Mouse (Mus musculus) adrenal gland, adult 18-20 months (tissue): ENCODE measurements at regions not wholly inside any gene's neighbourhood (a gene's known extent, or its start where the extent isn't known, plus 50 kb on each side); places are given as distances from the start of the nearest gene placed in this dataset.

ENCODE experiments used
- DNase-seq, 2 experiments: peaks; one replicate each; pipeline ENCODE4 v3.0.0; 2021 to 2022; ENCODE audit warnings: low spot score in 2 of 2

DNA sequence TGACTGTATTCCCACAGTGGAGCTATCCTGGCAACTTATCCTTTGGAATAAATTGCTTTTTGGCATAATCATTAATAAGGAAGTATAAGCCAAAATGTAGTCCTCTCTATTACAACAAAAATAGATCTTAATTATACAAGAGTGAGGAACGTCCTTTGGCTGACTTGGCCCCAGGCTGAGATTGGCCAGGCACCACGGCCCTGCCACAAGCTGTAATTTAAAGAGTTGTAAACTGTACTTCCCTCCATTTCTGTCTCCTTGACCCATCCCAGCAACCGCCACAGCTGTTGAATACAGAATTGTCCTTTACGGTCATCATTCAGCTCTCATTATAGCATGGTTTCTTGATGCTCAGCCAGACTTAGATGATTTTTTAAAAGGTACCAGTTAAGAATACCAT is 119.6 kb upstream of the Smad1 start:
- DNase-seq, result no peak

DNA sequence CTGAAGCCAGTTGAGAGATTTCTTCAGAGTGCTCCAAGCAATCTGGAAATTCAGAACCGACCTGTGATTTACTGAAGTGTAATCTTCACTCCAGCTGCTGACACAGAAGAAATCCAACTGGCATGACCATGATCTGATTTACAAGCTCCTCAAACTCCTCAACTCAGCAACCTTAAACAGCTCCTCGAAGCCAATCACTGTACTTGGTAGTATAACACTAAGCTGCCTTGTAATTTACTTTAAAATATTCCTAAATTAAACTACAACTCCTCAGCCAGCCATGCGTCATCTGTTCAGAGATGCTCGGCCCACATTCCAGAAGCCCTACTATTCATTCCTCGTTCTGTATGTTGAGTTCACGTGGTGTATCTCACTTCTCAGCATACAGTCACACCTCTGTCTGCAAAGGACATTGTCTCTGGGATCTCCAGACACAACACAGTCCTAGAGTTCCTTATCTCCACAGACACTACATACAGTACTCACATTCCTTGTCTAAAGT is 116.0 kb upstream of the Smad1 start:
- no peak for DNase-seq

DNA sequence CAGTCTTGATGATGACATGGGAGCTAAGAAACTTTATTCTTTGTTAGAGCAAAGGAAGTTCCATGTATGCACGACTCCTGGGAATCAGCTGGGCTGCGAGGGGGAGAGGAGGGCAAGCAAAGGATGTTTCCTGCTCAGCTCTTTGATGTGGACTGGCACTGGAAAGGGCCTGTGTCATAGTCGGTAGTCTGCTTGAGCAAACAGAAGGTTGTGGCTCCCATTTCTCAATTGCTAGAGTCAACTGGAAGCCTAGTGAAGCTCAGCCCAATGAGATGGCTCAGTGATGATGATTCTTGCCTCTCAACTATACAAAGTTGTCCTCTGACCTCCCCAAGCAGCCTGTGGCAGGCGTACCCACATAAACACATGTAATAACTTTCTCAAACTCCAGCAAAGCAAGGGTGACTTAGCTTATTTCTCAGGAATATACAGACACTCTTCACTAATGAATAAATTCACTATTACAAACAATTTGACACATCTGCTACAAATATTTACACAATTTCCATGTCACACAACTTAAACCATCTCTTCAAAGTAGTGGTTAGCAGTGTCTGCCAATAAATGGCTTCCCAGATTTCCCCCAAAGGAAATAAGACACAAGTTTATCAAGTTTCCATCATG is 115.4 kb upstream of the Smad1 start:
- no peak for DNase-seq

DNA sequence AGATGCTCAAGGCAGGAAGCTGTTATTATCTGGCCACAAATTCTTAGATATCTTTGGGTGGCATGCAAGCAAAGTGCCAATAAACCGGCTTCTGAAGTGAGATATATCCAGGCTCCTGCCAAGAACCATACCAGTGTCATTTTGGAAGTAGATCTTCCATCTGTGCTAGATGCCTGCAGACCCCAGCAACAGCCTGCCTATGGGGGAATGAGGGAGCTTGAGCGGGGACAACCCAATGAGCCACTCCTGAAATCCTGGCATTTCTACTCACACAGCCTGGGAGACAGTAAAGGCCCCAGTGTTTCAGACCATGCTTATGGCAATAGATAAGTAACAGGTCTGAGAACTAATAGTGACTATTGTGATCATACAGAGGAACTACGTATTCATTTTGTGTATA is 109.3 kb upstream of the Smad1 start:
- no peak for DNase-seq

DNA sequence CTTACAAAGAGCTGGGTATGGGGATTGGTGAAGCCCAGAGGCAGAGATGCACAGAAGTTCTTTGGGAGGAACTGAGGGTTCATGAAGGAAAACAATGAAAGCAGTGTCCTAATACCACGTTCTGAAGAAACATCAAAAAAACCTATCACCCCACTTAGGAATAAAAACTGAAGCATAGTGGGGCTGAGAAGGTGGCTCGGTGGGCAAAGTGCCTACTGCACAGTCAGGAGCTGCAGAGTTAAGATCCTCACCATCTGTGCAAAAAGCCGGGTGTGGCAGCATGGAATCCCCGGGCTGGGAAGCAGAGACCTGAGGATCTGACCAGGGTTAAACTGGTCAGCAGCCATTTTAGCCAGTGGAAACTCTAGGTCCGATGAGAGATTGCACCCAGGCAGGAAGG is 106.1 kb upstream of the Smad1 start:
- no peak for DNase-seq

DNA sequence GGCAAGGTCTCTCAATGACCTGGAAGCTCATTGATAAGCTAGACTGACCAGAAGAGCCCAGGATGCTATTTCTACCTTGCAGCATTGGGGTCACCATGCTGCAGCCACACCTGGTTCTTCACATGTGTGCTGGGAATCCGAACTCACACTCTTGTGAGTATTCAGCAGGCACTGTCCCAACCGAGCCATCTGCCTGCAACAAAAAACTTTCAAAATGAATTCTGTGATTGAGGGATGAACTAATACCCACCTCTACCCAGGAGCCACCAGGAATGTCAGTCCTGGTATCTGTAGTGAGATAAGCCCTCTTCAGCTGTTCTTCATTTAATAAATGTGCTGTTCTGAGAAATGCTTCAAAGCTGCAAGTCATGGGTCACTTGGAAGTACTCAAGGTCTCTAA is 104.6 kb upstream of the Smad1 start:
- no peak for DNase-seq

DNA sequence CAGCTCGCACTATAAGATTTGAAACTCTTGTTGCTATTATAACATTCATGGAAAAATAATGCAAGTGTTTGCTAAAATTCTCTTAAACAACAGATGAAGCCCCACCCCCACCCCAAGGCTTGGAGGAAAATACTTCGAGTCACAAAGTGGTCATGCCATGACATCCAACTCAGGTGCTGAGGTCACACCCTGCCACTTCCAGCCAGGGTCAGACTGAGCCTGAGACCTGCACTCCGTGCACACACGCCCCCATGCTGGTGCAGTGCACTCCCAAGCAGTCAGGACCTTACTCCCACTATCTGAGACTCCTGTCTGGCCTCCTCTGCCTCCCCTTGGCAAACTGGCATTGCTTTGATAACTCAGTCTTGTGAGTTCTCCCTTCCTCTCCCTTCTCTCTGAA is 102.7 kb upstream of the Smad1 start:
- DNase-seq, result no peak

DNA sequence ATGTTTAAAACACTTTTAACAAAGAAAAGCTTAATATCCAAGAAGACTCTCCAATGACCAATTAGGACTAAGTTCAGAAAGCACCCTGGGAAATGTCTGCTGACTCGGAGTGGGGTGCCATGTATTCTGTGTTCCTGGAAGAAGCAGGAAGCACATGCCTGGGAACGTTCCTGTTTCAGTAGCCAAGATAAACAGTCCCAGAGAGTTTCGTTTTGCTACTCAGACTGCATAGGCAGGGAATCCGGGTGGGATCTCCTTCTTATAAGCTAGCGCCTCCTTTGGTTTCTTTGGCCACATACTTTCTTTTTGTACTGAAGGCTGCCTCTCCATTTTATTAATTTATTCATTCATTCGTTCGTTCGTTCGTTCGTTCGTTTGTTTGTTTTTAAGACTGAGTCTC is 101.9 kb upstream of the Smad1 start:
- no peak for DNase-seq

DNA sequence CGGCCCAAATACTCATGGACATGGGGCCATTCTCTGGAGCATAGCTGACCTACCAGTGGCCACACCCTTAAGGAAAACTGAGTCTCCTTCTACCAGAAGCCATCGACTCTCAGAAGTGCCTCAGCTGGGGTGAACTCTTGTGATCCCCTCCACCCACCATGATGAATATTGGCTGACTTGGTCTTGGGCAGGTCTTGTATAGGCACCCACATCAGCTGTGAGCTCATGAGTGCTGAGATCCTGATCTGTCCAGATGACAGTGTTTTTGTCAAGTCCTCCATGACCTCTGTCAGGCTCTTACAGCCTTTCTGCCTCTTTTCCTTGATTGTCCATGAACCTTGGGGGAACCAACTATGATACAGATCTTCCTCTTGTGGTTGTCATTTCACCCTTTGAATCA is 99.9 kb upstream of the Smad1 start:
- no peak for DNase-seq

DNA sequence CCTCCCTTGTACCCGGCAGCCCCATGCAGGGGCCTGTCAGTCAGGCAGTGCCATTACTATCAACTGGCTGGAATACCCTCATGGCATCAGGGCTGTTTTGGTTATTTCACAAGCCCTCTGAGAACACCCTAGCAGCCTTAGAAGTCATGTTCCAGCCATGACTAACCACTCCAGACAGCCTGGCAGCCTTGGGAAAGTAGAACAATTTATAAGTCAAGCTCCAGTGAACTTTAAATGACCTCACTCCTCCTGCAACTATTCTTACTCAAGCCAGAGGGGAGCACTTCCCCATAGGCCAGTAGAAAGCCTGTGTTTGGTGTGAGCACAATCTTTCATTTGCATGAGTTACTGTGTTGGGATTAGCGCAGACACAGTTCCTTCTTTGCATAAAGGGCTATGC is 99.3 kb upstream of the Smad1 start:
- DNase-seq, result peak in 1 of 2 experiments; percentile 11

DNA sequence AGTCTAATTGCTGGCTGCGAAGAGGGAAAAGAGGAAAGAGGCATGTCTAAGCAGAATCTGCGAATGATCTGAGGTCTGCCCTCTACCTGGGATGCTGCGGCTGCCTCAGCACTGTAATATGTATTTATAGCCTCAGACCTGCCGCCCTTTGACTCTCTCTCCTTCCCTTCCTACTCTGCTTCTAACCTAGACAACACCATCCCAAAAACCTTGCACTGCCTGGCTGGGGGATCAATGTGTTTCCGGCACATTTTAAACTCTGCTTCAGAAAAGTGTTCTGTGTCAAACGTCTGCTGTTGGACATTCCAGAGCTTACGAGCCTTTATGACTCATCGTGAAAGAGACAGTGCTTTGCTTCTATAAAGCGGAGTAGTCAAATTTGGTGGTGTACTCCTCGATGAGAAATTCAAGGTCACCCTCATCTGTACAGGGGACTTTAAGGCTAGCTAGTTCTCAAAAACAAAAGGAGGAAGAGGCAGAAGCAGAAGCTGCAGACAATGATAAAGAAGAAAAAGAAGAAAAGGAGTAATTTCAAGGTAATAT is 91.9 kb upstream of the Smad1 start:
- no peak for DNase-seq

DNA sequence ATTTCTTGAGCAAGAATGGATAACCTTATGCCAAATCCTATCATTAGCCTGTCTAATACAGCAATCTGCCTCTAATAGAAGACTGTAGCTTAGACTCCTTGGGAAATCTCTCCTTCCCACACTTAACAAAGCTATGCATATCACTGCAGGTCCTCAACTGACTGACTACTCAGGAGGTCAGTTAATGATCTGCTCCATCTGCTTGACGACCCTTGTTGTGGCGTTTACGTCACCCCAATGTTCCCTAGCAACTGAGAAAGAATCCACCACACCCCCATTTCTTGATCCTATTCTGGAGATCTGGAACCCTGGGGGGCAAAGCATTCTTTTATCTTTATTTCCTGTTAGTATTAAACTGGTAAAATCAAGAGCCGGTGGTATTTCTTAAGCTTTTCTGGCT is 91.4 kb upstream of the Smad1 start:
- DNase-seq, result no peak

DNA sequence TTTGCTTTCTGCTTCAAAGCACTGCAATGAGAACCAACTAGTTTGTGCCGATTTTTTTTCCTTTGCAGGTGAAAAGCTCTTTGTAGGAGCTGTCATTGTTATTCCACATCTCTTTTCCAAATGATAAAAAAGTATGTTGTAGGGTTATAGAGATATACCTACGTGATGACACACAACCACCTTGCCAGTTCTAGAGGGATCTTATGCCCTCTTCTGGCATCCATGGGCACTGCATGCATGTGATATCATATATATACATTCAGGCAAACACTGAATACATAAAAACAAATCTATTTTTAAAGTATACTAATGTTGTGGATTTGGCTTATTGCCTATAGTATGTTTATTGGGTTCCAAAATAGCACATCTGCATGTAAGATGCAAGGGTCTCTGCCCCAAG is 89.5 kb upstream of the Smad1 start:
- DNase-seq, result peak in 1 of 2 experiments; percentile 31

DNA sequence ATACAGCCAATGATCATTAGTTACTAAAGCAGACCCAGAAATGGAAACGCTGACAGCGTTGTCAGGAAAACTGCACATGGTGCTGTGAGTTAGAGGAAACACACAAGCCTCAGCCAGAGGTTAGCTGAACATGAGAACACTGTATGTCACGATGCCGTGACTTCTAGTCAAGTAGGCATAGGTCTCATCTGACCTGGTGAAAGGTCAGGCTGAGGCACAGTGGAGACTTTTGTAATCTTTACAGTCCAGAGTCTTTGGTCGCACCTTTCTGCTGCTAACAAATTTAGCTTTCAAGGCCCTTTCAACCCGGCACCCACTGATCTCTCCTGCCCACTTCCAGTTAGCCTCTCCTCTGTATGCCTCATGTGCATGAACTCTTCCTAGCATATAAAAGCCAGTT is 88.3 kb upstream of the Smad1 start:
- DNase-seq, result no peak

DNA sequence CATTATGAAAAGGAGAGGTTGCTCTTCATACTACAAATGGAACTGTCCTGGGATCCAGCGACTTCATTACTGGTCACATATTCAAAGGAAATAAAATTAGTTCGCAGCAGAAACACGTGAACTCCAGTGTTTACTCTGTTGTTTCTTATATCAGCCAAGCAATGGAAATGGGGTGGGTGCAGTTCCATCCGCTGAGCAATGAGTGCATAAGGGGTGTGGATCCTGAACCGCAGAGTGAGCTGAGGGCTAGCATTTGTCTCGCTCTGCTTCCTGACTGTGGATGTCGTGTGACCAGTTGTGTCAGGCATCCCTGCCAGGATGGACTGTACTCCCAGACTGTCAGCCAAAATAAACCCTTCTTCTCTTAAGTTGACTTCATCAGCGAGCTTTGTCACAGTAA is 80.0 kb upstream of the Smad1 start:
- no peak for DNase-seq

DNA sequence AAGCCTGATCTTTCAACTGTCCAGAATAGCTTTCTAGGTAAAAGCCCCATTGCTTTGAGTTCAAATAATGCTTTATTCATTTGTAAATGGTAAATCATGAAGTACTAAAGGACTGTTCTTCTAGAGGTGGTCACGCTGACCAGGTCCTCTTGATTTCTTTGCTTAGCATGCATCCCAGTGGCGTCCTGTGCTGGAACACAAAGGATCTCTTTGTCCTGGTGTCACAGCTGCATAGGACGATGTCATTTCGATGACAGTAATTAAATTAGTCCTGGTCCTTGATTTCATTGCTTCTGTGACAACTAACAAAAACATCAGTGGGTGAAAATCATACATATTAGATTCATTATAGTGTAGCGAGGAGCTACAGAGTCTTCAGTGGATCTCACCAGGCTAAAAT is 76.7 kb upstream of the Smad1 start:
- DNase-seq, result no peak

DNA sequence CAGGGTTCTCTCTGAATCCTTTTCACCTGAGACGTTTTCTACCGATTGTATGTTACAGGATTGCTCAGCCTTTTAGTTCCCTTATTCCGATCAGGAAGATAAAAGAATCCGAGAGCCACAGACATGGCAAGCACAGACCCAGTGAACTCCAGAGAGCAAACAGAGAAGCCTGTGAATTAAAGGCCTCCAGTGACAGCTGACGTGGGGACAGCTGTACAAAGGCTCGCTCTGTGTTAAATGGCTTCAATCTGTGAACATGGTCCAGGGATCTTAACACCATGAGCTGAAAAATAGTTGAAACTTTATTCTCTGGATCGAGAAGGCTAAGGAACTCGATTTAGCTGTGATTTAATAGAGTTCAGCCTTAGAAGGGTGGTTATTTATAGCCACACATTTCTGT is 75.4 kb upstream of the Smad1 start:
- DNase-seq, result no peak

DNA sequence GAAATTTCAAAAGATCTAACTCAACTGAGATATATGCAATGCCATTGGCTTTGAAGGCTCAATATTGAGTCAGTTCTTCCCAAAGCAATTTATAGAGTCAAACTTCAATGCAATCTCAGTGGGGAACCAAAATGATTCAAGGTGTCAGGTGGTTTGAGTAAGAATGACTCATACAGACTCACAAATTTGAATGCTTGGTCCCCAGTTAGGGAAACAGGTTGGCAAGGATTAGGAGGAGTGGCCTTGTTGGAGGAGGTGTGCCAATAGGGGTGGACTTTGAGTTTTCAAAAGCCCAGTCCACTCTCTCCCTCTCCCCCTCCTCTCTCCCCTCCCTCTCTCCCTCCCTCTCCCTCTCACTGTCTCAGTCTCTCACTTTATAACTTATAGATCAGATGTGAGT is 52.8 kb upstream of the Smad1 start:
- no peak for DNase-seq

DNA sequence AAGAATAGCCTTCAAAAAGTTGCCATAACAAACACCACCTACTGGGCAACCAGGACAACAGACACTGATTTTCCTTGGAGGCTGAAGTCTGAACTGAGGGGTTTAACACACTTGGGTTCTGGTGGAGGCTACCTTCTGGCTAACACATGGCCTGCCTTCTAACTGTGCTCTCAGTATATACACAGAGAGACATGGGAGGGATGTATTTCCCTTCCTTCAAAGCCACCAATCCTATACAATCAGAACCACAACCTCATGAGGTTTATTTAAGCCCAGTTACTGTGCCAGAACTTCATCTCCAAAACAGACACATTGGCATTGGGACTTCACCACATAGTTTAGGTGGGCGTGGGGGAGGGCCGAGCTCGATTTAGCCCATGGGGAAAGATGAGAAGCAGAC is 50.1 kb upstream of the Smad1 start:
- DNase-seq, result no peak
